Mouse (Mus musculus) neural tube, embryonic 12.5 days (tissue): ENCODE results near the gene Clk3. TPM values are rescaled to one million over a fixed set of nuclear protein-coding genes. Genes with fewer than 3 reads are reported as not detected.

Source experiments
- ATAC-seq: fragments of 200-750 bp; cut with Nextera tagmentation; 2 replicates; pipeline ENCODE4 v1.8.0; 2017; ENCODE audit warnings: low read depth, mild to moderate bottlenecking, moderate TSS enrichment, moderate library complexity; ENCODE audit not compliant: low FRiP score
- H3K27ac ChIP-seq: fragments of 300-500 bp; sonication (generic); 2 replicates; pipeline ENCODE4 v1.5.1; 2016
- H3K27me3 ChIP-seq: fragments of 300-500 bp; sonication (generic); replicated peaks from 2 replicates; pipeline ENCODE4 v1.6.1; 2016; ENCODE audit warnings: mild to moderate bottlenecking
- H3K36me3 ChIP-seq: fragments of 300-500 bp; sonication (generic); 2 replicates; pipeline ENCODE4 v1.6.1; 2016; ENCODE audit warnings: mild to moderate bottlenecking
- H3K4me1 ChIP-seq: fragments of 300-500 bp; sonication (generic); 2 replicates; pipeline ENCODE4 v1.6.1; 2016
- H3K4me2 ChIP-seq: fragments of 300-500 bp; sonication (generic); replicated peaks from 2 replicates; pipeline ENCODE4 v1.6.1; 2016; ENCODE audit warnings: mild to moderate bottlenecking
- H3K4me3 ChIP-seq: fragments of 300-500 bp; sonication (generic); 2 replicates; pipeline ENCODE4 v1.5.1; 2016
- H3K9ac ChIP-seq: fragments of 300-500 bp; sonication (generic); 2 replicates; pipeline ENCODE4 v1.6.1; 2016; ENCODE audit warnings: mild to moderate bottlenecking
- H3K9me3 ChIP-seq: fragments of 300-500 bp; sonication (generic); 2 replicates; pipeline ENCODE4 v1.6.1; 2016; ENCODE audit warnings: mild to moderate bottlenecking
- WGBS: fragments of 180-500 bp; shearing (Covaris S2); methylation state at CpG from one replicate; pipeline ENCODE4 v1.1.7; 2016; 5-methylcytosine and 5-hydroxymethylcytosine counted together
- polyA plus RNA-seq: library from polyadenylated mRNA; unstranded; fragments of >200 nt; fragmentation: Nextera tagmentation; extraction: Ambion mirVana; gene quantifications from 2 replicates; pipeline ENCODE4 v1.2.1, GENCODE M21; 2016

Clk3 gene
- polyA plus RNA-seq, 1 experiment from 2014 or later = 84.9 TPM

- ATAC-seq = no peak
- H3K36me3 ChIP-seq = peaks cover 84% of the 10 kb centered on the region
- WGBS = 92% methylated on average over 6 of the region's 6 CpGs
These were observed 17.5 kb downstream of the Clk3 start for GRCm38 (mm10) chr9:57748137-57748536.

GRCm38 (mm10) chr9:57747067-57747466 lies 18.6 kb downstream of the Clk3 start:
- Histone ChIP-seq H3K9me3 (no peaks in the 10 kb centered on the region), H3K4me3 (no peak overlapping the region), H3K27ac (no peak overlapping the region), H3K36me3 (peaks cover 75% of the 10 kb centered on the region), H3K4me1 (no peaks in the 10 kb centered on the region), H3K9ac (no peak overlapping the region), H3K27me3 (no peaks in the 10 kb centered on the region), H3K4me2 (no peak overlapping the region)
- 80% methylated on average over 1 of the region's 1 CpGs for whole genome bisulfite sequencing
- ATAC-seq = no peak

More at GRCm38 (mm10) chr9:57748137-57748536, 17.5 kb downstream of the Clk3 start:
- Histone ChIP-seq H3K9me3 (no peaks in the 10 kb centered on the region), H3K27me3 (no peaks in the 10 kb centered on the region), H3K27ac (no peak overlapping the region), H3K9ac (no peak overlapping the region), H3K4me1 (no peaks in the 10 kb centered on the region), H3K4me2 (no peak overlapping the region), H3K4me3 (no peak overlapping the region)

GRCm38 (mm10) chr9:57744462-57745091 lies 21.1 kb downstream of the Clk3 start:
- Histone ChIP-seq H3K4me1 (no peaks in the 10 kb centered on the region), H3K4me3 (no peak overlapping the region), H3K9ac (no peak overlapping the region), H3K27ac (no peak overlapping the region), H3K36me3 (peaks cover 60% of the 10 kb centered on the region), H3K4me2 (no peak overlapping the region), H3K27me3 (no peaks in the 10 kb centered on the region), H3K9me3 (no peaks in the 10 kb centered on the region)
- no peak for ATAC-seq
- 80% methylated on average over 3 of the region's 3 CpGs for WGBS

GRCm38 (mm10) chr9:57739863-57740262 lies 25.8 kb downstream of the Clk3 start:
- no peaks in the 10 kb centered on the region for H3K9me3 ChIP-seq
- H3K27ac ChIP-seq = no peak overlapping the region
- no peak overlapping the region for H3K9ac ChIP-seq
- H3K4me1 ChIP-seq = peaks cover 5% of the 10 kb centered on the region; the same call in 1 of the 2 replicates
- H3K27me3 ChIP-seq = no peaks in the 10 kb centered on the region
- ATAC-seq = no peak
- 94% methylated on average over 5 of the region's 5 CpGs for WGBS
- H3K36me3 ChIP-seq = peaks cover 17% of the 10 kb centered on the region
- no peak overlapping the region for H3K4me3 ChIP-seq
- no peak overlapping the region for H3K4me2 ChIP-seq

- Histone ChIP-seq H3K27me3 (no peaks in the 10 kb centered on the region), H3K4me2 (no peak overlapping the region), H3K27ac (no peak overlapping the region), H3K36me3 (peaks cover 19% of the 10 kb centered on the region), H3K9ac (no peak overlapping the region), H3K4me1 (peaks cover 5% of the 10 kb centered on the region; the same call in 1 of the 2 replicates), H3K9me3 (no peaks in the 10 kb centered on the region), H3K4me3 (no peak overlapping the region)
- ATAC-seq = no peak
- WGBS = 97% methylated on average over 6 of the region's 6 CpGs
These were observed 32.1 kb downstream of the Clk3 start for GRCm38 (mm10) chr9:57733606-57734005.

- H3K4me3 ChIP-seq = no peak overlapping the region
- H3K4me1 ChIP-seq = no peaks in the 10 kb centered on the region
- peaks cover 29% of the 10 kb centered on the region for H3K36me3 ChIP-seq
- no peaks in the 10 kb centered on the region for H3K27me3 ChIP-seq
- no peak overlapping the region for H3K4me2 ChIP-seq
- no peak overlapping the region for H3K9ac ChIP-seq
- no peak overlapping the region for H3K27ac ChIP-seq
- no peak for ATAC-seq
- 90% methylated on average over 1 of the region's 1 CpGs for WGBS
- no peaks in the 10 kb centered on the region for H3K9me3 ChIP-seq
These were observed 37.3 kb downstream of the Clk3 start for GRCm38 (mm10) chr9:57728312-57728711.

- no peaks in the 10 kb centered on the region for H3K4me1 ChIP-seq
- no peaks in the 10 kb centered on the region for H3K27me3 ChIP-seq
- H3K9me3 ChIP-seq = no peaks in the 10 kb centered on the region
- H3K27ac ChIP-seq = no peak overlapping the region
- WGBS = 96% methylated on average over 3 of the region's 3 CpGs
- H3K36me3 ChIP-seq = peaks cover 41% of the 10 kb centered on the region
- no peak overlapping the region for H3K9ac ChIP-seq
- no peak overlapping the region for H3K4me2 ChIP-seq
- no peak overlapping the region for H3K4me3 ChIP-seq
- no peak for ATAC-seq
These were observed 41.0 kb downstream of the Clk3 start for GRCm38 (mm10) chr9:57724701-57725100.

- Histone ChIP-seq H3K27me3 (no peaks in the 10 kb centered on the region), H3K9ac (no peak overlapping the region), H3K4me2 (no peak overlapping the region), H3K9me3 (no peaks in the 10 kb centered on the region), H3K4me3 (no peak overlapping the region), H3K36me3 (peaks cover 39% of the 10 kb centered on the region), H3K4me1 (no peaks in the 10 kb centered on the region), H3K27ac (no peak overlapping the region)
- WGBS = 91% methylated on average over 5 of the region's 5 CpGs
- ATAC-seq = no peak
These were observed 41.9 kb downstream of the Clk3 start for GRCm38 (mm10) chr9:57723796-57724195.

GRCm38 (mm10) chr9:57723315-57723715 lies 42.3 kb downstream of the Clk3 start:
- 86% methylated on average over 5 of the region's 5 CpGs for WGBS
- Histone ChIP-seq H3K9me3 (no peaks in the 10 kb centered on the region), H3K36me3 (peaks cover 42% of the 10 kb centered on the region), H3K27me3 (no peaks in the 10 kb centered on the region), H3K27ac (no peak overlapping the region), H3K9ac (no peak overlapping the region), H3K4me1 (no peaks in the 10 kb centered on the region), H3K4me3 (no peak overlapping the region), H3K4me2 (no peak overlapping the region)
- ATAC-seq = no peak

GRCm38 (mm10) chr9:57722371-57722770 lies 43.3 kb downstream of the Clk3 start:
- peaks cover 41% of the 10 kb centered on the region for H3K36me3 ChIP-seq
- WGBS = 79% methylated on average over 1 of the region's 1 CpGs
- no peak for ATAC-seq

GRCm38 (mm10) chr9:57720736-57721135 lies 44.9 kb downstream of the Clk3 start:
- 92% methylated on average over 3 of the region's 3 CpGs for WGBS
- Histone ChIP-seq H3K4me3 (no peak overlapping the region), H3K27ac (no peak overlapping the region), H3K36me3 (peaks cover 42% of the 10 kb centered on the region), H3K4me2 (no peak overlapping the region), H3K4me1 (no peaks in the 10 kb centered on the region), H3K27me3 (no peaks in the 10 kb centered on the region), H3K9ac (no peak overlapping the region), H3K9me3 (no peaks in the 10 kb centered on the region)
- ATAC-seq = no peak

More at GRCm38 (mm10) chr9:57722371-57722770, 43.3 kb downstream of the Clk3 start:
- Histone ChIP-seq H3K27ac (no peak overlapping the region), H3K9ac (no peak overlapping the region), H3K4me1 (no peaks in the 10 kb centered on the region), H3K9me3 (no peaks in the 10 kb centered on the region), H3K27me3 (no peaks in the 10 kb centered on the region), H3K4me3 (no peak overlapping the region), H3K4me2 (no peak overlapping the region)

GRCm38 (mm10) chr9:57718408-57718807 lies 47.3 kb downstream of the Clk3 start:
- no peak for ATAC-seq
- H3K4me2 ChIP-seq = no peak overlapping the region
- H3K27ac ChIP-seq = no peak overlapping the region
- H3K27me3 ChIP-seq = no peaks in the 10 kb centered on the region
- WGBS = 91% methylated on average over 7 of the region's 7 CpGs
- no peak overlapping the region for H3K4me3 ChIP-seq
- no peak overlapping the region for H3K9ac ChIP-seq
- H3K4me1 ChIP-seq = no peaks in the 10 kb centered on the region
- H3K9me3 ChIP-seq = no peaks in the 10 kb centered on the region
- H3K36me3 ChIP-seq = peaks cover 60% of the 10 kb centered on the region

GRCm38 (mm10) chr9:57712194-57712593 lies 53.5 kb downstream of the Clk3 start:
- Histone ChIP-seq H3K4me3 (no peak overlapping the region), H3K4me2 (no peak overlapping the region), H3K9ac (no peak overlapping the region), H3K27ac (no peak overlapping the region), H3K36me3 (peaks cover 34% of the 10 kb centered on the region), H3K4me1 (peaks cover 8% of the 10 kb centered on the region; the same call in 1 of the 2 replicates), H3K27me3 (no peaks in the 10 kb centered on the region), H3K9me3 (peaks cover 4% of the 10 kb centered on the region; the same call in 1 of the 2 replicates)
- no peak for ATAC-seq
- WGBS = 78% methylated on average over 2 of the region's 2 CpGs
